Mouse (Mus musculus): ENCODE data around the gene Nudt14.
A peak's percentile ranks its signal among the peaks of the same experiment; 100 is the strongest.

DNA sequence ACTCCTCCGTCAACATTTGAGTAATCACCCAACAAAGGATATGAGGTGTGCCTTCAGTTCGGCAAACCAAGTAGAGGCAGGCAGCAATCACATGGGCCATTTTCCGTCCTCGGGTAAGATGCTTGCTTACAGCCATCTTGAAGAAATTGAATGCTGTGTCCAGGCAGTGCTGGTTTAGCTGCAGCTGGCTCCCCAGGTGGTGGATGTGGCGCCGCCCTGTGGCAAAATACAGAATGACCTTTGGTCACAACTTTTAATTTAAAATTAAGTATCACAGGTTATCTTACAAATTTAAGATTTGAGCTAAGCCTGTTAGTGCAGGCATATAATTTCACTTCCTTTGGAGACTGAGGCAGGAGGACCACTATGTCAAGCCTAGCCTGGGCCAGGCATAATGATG, 46.0 kb upstream of the Nudt14 start:
- TF ChIP-seq POLR2A (IDR thresholded peaks at IDR 0.05; ENCODE audit: control insufficient read depth, extremely low read depth, insufficient read depth, low read length, poor library complexity) (no peak), CTCF (IDR thresholded peaks at IDR 0.05; ENCODE audit: borderline replicate concordance, control insufficient read depth, extremely low read depth, insufficient read depth, low read length, poor library complexity) (peak; percentile 59; the same call in 1 of the 2 replicates)
